Mouse (Mus musculus) c-Kit-positive CD71-negative TER-119-negative erythroid progenitor cells, embryonic 14.5 days (primary cell): ENCODE results near the gene Cfap45.

ENCODE experiments used
- DNase-seq: peaks from one replicate; pipeline ENCODE4 v3.0.0-alpha.2; 2013; ENCODE audit warnings: low read depth

Cfap45 gene

GRCm38 (mm10) chr1:172496030-172496429 lies 24.6 kb upstream of the Cfap45 start:
- no peak for DNase-seq

GRCm38 (mm10) chr1:172497428-172497827 lies 23.2 kb upstream of the Cfap45 start:
- no peak for DNase-seq

GRCm38 (mm10) chr1:172499765-172500441 lies 20.7 kb upstream of the Cfap45 start, which contains the start of gene Tagln2:
Tagln2 (plus strand) TSS chr1:172500047.
- DNase-seq = peak; percentile 84

- no peak for DNase-seq
These were observed 19.9 kb upstream of the Cfap45 start for GRCm38 (mm10) chr1:172500451-172501370.

- peak; percentile 82 for DNase-seq
These were observed 19.0 kb upstream of the Cfap45 start for GRCm38 (mm10) chr1:172501371-172502144.

- DNase-seq = no peak
These were observed 18.2 kb upstream of the Cfap45 start for GRCm38 (mm10) chr1:172502145-172503110.

GRCm38 (mm10) chr1:172503111-172503997 lies 17.2 kb upstream of the Cfap45 start:
- DNase-seq = no peak

- DNase-seq = no peak
These were observed 15.8 kb upstream of the Cfap45 start for GRCm38 (mm10) chr1:172504756-172505155.

GRCm38 (mm10) chr1:172507001-172507400 lies 13.6 kb upstream of the Cfap45 start:
- DNase-seq = no peak

GRCm38 (mm10) chr1:172507701-172508100 lies 12.9 kb upstream of the Cfap45 start:
- no peak for DNase-seq

- no peak for DNase-seq
These were observed 12.4 kb upstream of the Cfap45 start for GRCm38 (mm10) chr1:172508172-172508571.

GRCm38 (mm10) chr1:172509235-172509634 lies 11.4 kb upstream of the Cfap45 start:
- DNase-seq = no peak

GRCm38 (mm10) chr1:172509983-172510382 lies 10.6 kb upstream of the Cfap45 start:
- no peak for DNase-seq

- no peak for DNase-seq
These were observed 10.1 kb upstream of the Cfap45 start for GRCm38 (mm10) chr1:172510421-172510972.

GRCm38 (mm10) chr1:172512962-172513361 lies 7.6 kb upstream of the Cfap45 start:
- DNase-seq = no peak

- peak; percentile 83 for DNase-seq
These were observed 6.9 kb upstream of the Cfap45 start for GRCm38 (mm10) chr1:172513525-172514212.

- DNase-seq = no peak
These were observed 6.4 kb upstream of the Cfap45 start for GRCm38 (mm10) chr1:172514213-172514529.

- no peak for DNase-seq
These were observed 5.9 kb upstream of the Cfap45 start for GRCm38 (mm10) chr1:172514551-172515268.

GRCm38 (mm10) chr1:172515396-172515795 lies 5.2 kb upstream of the Cfap45 start:
- no peak for DNase-seq
